Mouse (Mus musculus) lung, embryonic 14.5 days (tissue): ENCODE measurements around the gene Sp1. TPM values are rescaled to one million over a fixed set of nuclear protein-coding genes. Genes with fewer than 3 reads are reported as not detected.
A peak's percentile ranks its signal among the peaks of the same experiment; 100 is the strongest.

ENCODE experiments used
- ATAC-seq: fragments of 200-750 bp; cut with Nextera tagmentation; 2 replicates; pipeline ENCODE4 v1.8.0; 2017; ENCODE audit warnings: mild to moderate bottlenecking, moderate TSS enrichment, moderate library complexity; ENCODE audit not compliant: insufficient read depth
- DNase-seq: peaks from one replicate; pipeline ENCODE4 v3.0.0-alpha.2; 2015
- H3K27ac ChIP-seq: fragments of 300-500 bp; sonication (generic); 2 replicates; pipeline ENCODE4 v1.5.1; 2014; ENCODE audit warnings: low read depth, mild to moderate bottlenecking, moderate library complexity
- H3K27me3 ChIP-seq: fragments of 300-500 bp; sonication (generic); 2 replicates; pipeline ENCODE4 v1.6.1; 2014; ENCODE audit warnings: low read length, control low read depth; ENCODE audit not compliant: insufficient read depth
- H3K36me3 ChIP-seq: fragments of 300-500 bp; sonication (generic); 2 replicates; pipeline ENCODE4 v1.6.1; 2014; ENCODE audit warnings: control low read depth; ENCODE audit not compliant: insufficient read depth
- H3K4me1 ChIP-seq: fragments of 300-500 bp; sonication (generic); 2 replicates; pipeline ENCODE4 v1.6.1; 2014; ENCODE audit warnings: antibody characterized with exemption, control low read depth; ENCODE audit not compliant: insufficient read depth
- H3K4me2 ChIP-seq: fragments of 300-500 bp; sonication (generic); 2 replicates; pipeline ENCODE4 v1.6.1; 2014; ENCODE audit warnings: mild to moderate bottlenecking
- H3K4me3 ChIP-seq: fragments of 300-500 bp; sonication (generic); 2 replicates; pipeline ENCODE4 v1.5.1; 2014; ENCODE audit warnings: low read depth, low read length
- H3K9ac ChIP-seq: fragments of 300-500 bp; sonication (generic); 2 replicates; pipeline ENCODE4 v1.6.1; 2014
- H3K9me3 ChIP-seq: fragments of 300-500 bp; sonication (generic); 2 replicates; pipeline ENCODE4 v1.6.1; 2016; ENCODE audit warnings: low read depth, low read length, control low read depth
- CTCF ChIP-seq: IDR thresholded peaks from 2 replicates; pipeline ENCODE4 v1.5.1; 2016; ENCODE audit warnings: antibody characterized with exemption, low read depth
- WGBS: fragments of 180-500 bp; shearing (Covaris S2); extraction: QIAGEN DNeasy Blood & Tissue Kit; methylation state at CpG from one replicate; pipeline ENCODE4 v1.1.7; 2014; 5-methylcytosine and 5-hydroxymethylcytosine counted together
- polyA plus RNA-seq: library from polyadenylated mRNA; unstranded; fragments of >200 nt; fragmentation: Nextera tagmentation; extraction: Ambion mirVana; gene quantifications from 2 replicates; pipeline ENCODE4 v1.2.1, GENCODE M21; 2014

Gene Sp1
- polyA plus RNA-seq, 1 experiment from 2014 or later: 16.1 TPM

- Histone ChIP-seq H3K9me3 (no peaks in the 10 kb centered on the region), H3K27me3 (no peaks in the 10 kb centered on the region), H3K9ac (no peak overlapping the region), H3K4me1 (no peaks in the 10 kb centered on the region), H3K4me3 (no peak overlapping the region), H3K27ac (no peak overlapping the region), H3K36me3 (no peaks in the 10 kb centered on the region), H3K4me2 (no peak overlapping the region)
- 75% methylated on average over 6 of the region's 6 CpGs for WGBS
- ATAC-seq (no peak), DNase-seq (no peak)
- no peak for TF ChIP-seq CTCF
Observed at GRCm38 (mm10) chr15:102383671-102384070, 22.3 kb upstream of the Sp1 start.

DNA sequence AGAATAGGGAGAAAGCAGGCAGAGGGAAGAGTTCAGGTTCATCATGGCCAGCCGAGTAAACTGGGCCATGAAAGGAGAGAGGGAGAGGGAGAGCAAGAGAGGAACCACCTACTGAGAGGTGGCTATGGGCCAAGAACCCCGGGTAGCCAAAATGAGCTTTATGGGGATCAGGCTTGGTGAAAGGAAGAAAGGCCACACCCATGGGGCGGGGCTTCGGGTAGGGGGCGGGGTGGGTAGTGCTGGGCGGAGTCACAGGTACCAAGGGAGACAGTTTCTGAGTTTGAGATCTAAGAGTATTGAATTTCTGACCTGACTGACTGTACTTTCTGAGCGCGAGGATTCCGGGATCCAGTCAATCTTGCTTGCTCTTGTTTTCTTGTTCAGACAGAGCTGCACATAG lies 19.3 kb upstream of the Sp1 start:
- DNase-seq (no peak), ATAC-seq (no peak)
- Histone ChIP-seq H3K27me3 (no peaks in the 10 kb centered on the region), H3K4me3 (no peak overlapping the region), H3K4me1 (no peaks in the 10 kb centered on the region), H3K36me3 (no peaks in the 10 kb centered on the region), H3K27ac (no peak overlapping the region), H3K4me2 (no peak overlapping the region), H3K9ac (no peak overlapping the region), H3K9me3 (no peaks in the 10 kb centered on the region)
- 52% methylated on average over 9 of the region's 9 CpGs for WGBS
- no peak for TF ChIP-seq CTCF

DNA sequence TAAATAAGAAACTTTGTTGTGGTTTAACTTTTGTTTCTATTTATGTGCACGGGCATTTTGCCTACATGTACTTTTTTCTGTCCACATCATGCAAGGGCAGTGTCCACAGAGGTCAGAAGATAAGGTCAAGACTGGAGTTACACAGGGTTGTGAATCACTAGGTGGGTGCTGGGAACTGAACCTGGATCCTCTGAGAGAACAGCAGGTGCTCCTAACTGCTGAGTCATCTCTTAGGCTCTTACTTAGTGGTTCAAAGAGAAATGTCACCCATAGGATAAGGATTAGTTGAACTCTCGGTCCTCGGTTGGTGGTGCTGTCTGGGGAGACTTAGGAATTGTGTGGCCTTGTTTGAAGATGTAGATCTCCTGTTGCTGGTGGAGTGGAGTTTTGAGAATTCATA lies 17.0 kb upstream of the Sp1 start:
- no peak for TF ChIP-seq CTCF
- ATAC-seq: no peak
- 82% methylated on average over 3 of the region's 3 CpGs for WGBS
- no peak for DNase-seq
- Histone ChIP-seq H3K9me3 (no peaks in the 10 kb centered on the region), H3K4me2 (no peak overlapping the region), H3K27me3 (no peaks in the 10 kb centered on the region), H3K4me3 (no peak overlapping the region), H3K9ac (no peak overlapping the region), H3K36me3 (no peaks in the 10 kb centered on the region), H3K4me1 (no peaks in the 10 kb centered on the region), H3K27ac (no peak overlapping the region)

- no peaks in the 10 kb centered on the region for H3K4me1 ChIP-seq
- DNase-seq (no peak), ATAC-seq (no peak)
- no peak overlapping the region for H3K4me3 ChIP-seq
- no peak for TF ChIP-seq CTCF
- H3K4me2 ChIP-seq: no peak overlapping the region
- no peaks in the 10 kb centered on the region for H3K27me3 ChIP-seq
- 0 out of 2 replicates have a peak overlapping the region, but pooled peaks have one; percentile 4 for H3K27ac ChIP-seq
- H3K9ac ChIP-seq: no peak overlapping the region
- H3K9me3 ChIP-seq: no peaks in the 10 kb centered on the region
- 30% methylated on average over 2 of the region's 2 CpGs for WGBS
- H3K36me3 ChIP-seq: no peaks in the 10 kb centered on the region
Observed at GRCm38 (mm10) chr15:102392520-102392919, 13.4 kb upstream of the Sp1 start.

DNA sequence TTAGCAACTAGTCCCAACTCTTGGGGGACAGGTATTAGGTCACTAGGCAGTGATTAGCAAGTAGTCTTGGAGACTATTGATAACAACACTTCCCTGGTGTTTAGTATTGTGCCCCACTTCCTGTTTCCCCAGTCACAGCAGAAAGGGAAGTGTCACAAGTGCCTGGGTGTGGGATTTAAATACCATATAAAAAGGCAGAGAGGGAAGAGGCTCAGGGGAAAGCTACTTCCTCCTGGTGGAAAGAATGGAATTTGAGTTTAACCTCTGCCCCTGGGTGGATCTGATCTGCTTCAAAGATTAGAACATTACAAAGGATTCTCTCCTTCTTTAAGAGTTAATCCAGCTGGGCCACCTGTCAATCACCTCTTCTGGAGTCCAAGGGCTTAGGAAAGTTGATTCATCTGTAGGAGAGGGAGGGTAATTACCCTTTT lies 12.3 kb upstream of the Sp1 start:
- Histone ChIP-seq H3K27me3 (no peaks in the 10 kb centered on the region), H3K9ac (no peak overlapping the region), H3K4me3 (no peak overlapping the region), H3K36me3 (no peaks in the 10 kb centered on the region), H3K4me1 (0 out of 2 replicates have a peak, but pooled peaks cover 1% of the 10 kb centered on the region), H3K9me3 (no peaks in the 10 kb centered on the region), H3K27ac (peak overlapping the region; percentile 54; the same call in 1 of the 2 replicates), H3K4me2 (no peak overlapping the region)
- no peak for ATAC-seq
- no peak for TF ChIP-seq CTCF
- peak; percentile 33 for DNase-seq

- peak overlapping the region; percentile 51; the same call in 1 of the 2 replicates for H3K27ac ChIP-seq
- no peaks in the 10 kb centered on the region for H3K36me3 ChIP-seq
- DNase-seq (no peak), ATAC-seq (0 out of 2 replicates have a peak, but pooled peaks have one; percentile 7)
- 8% methylated on average over 3 of the region's 3 CpGs for WGBS
- H3K27me3 ChIP-seq: no peaks in the 10 kb centered on the region
- H3K9ac ChIP-seq: no peak overlapping the region
- no peaks in the 10 kb centered on the region for H3K9me3 ChIP-seq
- H3K4me1 ChIP-seq: 0 out of 2 replicates have a peak, but pooled peaks cover 4% of the 10 kb centered on the region
- no peak overlapping the region for H3K4me2 ChIP-seq
- H3K4me3 ChIP-seq: no peak overlapping the region
- no peak for TF ChIP-seq CTCF
Observed at GRCm38 (mm10) chr15:102395061-102395460, 10.9 kb upstream of the Sp1 start.

DNA sequence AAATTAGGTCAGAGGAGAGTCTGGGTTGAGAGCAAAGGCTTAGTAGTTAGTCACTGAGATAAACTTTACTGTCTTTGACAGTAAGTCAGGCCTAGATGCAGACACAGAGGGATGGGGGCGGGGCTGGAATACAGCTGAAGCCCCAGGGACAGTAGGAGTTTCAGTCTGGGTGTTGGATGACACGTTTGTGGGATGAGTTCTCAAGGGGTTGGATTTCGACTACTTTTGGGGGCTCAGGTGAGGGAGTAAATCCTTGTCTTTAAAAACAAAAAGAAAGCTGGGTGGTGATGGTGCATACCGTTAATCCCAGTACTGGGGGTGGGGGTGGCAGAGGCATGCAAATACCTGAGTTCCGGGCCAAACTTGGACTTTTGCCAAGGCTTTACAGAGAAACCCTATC lies 7.3 kb upstream of the Sp1 start:
- Histone ChIP-seq H3K9ac (0 out of 2 replicates have a peak overlapping the region, but pooled peaks have one; percentile 48), H3K4me1 (peaks cover 7% of the 10 kb centered on the region; the same call in 1 of the 2 replicates), H3K4me2 (peak overlapping the region; percentile 61), H3K36me3 (no peaks in the 10 kb centered on the region), H3K9me3 (no peaks in the 10 kb centered on the region), H3K4me3 (no peak overlapping the region), H3K27ac (peak overlapping the region; percentile 94), H3K27me3 (no peaks in the 10 kb centered on the region)
- 31% methylated on average over 5 of the region's 5 CpGs for WGBS
- TF ChIP-seq CTCF: no peak
- no peak for ATAC-seq
- no peak for DNase-seq
